Mouse (Mus musculus): ENCODE measurements around the gene Ttll2.
"Not testable (repeated sequence)": the region's sequence is repeated elsewhere in the genome, so short reads cannot be mapped to it uniquely, and the experiment has no call there.

Ttll2 gene

DNA sequence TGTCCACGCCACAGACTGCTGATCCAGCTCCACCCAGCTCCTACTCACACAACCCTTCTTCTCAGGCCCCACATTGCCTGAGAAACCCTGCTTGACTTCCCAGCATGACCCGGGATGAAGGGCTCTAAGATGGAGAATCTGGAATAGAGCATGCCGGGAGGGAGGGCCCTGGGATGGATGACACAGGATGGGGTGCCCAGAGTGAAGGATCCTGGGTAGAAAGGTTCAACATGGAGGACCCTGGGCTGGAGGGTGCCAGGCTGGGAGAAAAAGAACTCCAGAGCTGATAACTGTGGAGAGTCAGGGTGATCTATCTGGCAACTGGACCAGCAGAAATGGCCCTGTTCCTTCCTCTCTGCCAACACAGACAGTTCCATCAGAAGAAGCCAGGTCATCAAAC is 13.1 kb upstream of the Ttll2 start:
- in situ Hi-C loops (cut with MboI, MseI), result not testable (repeated sequence)

DNA sequence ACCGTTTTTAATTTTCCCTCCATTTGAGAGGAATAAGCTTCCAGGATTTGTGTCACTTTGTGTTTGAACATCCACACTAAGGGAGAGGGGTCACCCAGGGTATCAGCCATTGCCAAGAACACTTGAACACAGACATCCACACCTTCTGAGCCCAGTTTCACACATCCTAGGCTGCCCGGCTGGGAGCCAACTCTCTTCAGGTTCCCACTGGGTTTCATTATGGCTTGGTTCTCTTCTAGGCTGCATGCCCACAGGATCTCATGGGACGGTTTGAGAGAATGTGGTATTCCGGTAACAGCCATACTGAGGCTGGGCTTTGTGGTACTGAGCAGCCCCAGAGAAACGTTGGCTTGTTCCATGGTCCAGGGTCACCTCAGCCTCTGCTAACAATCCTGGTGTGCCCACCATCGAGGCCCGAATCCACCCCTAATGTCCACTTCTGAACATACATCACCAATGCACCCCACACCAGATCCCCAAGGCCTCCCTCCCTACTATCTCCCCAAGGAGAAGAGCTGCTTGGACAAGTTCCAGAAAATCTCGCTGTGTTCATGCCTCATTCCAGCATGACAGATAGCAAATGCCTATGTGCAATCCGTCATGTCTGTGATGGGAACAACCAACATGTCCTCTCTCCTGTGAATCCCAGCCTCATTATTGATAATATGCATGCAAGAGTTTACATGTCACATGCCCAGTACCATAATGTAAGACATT is 8.4 kb upstream of the Ttll2 start:
- in situ Hi-C loops (cut with MboI, MseI), result not testable (repeated sequence)

DNA sequence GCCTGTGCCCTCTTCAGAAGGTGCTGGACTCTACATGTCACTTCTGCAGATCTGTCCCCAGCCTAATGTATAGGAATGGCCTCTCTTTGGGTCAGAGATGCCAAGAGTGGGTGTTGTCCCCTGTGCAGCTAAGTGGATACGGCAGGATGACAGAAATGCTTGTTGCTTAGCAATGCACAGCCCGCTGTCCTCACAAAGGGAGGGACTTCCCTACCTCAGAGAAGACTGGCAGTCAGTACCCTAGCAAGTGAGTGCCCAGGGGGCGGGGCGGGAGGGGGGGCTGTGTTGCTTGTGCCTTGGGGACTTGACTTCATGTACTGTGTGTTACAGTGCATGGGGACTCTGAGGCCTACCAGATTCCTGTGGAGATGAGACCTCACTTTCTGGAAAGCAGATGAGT is 7.3 kb upstream of the Ttll2 start:
- in situ Hi-C loops (cut with MboI, MseI), result loop anchor here in 1 of 2 experiments (10.0 kb wide), 1 partner anchor 65 kb away; no protein-coding TSS in a partner anchor

DNA sequence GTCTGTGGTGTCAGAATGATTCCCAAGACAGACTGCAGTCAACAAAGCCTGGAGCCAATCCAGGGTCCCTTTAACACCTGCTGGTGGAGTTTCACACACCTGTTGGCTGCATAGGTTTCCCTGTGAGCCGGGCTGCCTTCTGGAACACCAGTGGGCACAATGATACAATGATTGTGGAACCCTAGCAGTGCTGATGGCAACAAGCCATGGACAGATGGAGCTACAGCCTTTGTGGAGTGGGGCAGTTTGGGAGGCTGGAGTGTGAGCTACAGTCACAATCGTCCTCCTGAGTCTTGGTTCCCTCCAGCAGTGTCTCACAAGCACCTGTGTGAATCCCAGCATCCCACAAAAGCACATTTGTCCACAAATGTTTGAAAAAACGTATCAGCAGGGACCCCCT is 3.7 kb downstream of the Ttll2 start:
- in situ Hi-C loops (cut with MboI, MseI), result not testable (repeated sequence)

DNA sequence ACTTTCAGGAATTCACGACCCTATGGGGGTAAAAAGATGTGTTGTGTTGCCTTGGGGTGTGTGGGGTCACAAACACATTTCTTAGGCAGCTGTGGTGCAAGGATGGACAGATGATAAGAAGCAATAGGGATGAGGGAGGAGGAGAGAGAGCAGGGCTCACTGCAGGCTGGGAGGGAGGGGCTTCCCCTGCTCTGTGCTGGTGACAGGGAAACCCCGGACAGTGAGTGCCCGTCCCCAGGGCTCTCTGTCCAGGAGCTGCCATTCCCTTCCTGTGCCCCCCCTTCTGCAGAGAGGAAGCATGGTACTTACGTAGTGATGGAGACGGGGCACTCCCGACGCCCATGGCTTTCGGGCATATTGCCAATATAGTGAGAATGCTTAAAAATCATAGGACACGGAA is 15.1 kb downstream of the Ttll2 start:
- in situ Hi-C loops (cut with MboI, MseI), result not testable (repeated sequence)

DNA sequence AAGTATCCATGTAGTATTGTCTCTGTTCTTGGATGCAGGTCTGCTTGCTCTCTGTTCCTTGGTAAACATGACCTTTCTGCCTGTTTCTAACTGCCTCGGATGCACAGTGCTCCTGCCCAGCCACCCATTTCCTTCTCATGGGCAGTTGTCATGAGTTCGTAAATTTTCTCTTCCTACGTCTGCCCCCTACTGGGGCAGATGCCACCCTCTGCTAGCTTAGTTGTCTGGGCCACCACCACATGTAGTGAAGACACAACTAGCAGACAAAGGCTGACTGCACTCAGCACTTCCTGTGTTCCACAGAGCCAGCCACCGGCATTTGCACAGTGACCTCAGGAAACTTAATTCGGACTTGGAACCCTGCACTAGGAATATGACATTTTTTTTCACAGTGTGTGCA is 19.8 kb downstream of the Ttll2 start:
- in situ Hi-C loops (cut with MboI, MseI), result not testable (repeated sequence)

DNA sequence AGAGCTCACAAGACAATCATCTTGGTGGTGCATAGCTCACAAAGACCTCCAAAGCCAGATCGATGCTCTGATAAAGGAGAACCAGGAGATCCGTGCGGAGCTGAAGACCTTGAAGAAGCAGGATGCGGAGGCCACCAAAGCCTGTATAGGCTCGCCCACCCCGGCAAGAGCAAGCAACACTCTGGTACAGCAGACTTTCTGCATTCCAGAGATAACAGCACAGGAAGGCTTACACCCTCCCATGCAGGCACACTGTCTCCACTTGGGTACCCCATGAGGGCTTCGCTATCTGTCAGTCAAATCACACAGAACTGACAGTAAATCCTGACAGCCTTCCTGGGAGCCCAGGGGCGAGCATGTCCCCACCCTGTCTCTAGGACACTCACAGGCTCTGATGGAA is 26.1 kb downstream of the Ttll2 start:
- in situ Hi-C loops (cut with MboI, MseI), result not testable (repeated sequence)

DNA sequence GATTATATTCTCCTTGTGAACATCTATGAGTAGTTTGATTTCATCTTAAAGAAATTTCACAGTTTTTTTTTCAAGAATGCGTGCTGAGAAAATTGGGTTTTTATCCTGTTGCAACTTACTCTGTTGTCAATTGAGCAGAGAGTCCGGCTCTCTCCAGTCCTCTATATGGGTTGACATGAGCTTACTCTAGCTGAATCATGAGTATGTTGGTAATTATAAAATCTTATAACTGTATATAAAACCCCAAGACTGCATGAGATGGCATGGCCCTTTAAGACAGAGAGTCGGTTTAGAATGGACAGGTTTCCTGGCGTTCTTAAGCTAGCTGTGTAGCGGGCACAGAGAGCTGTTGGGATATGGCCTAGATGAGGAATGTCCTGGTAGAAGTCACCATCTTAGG is 28.1 kb downstream of the Ttll2 start, which contains the start of gene Tcp10a:
TSS of gene Tcp10a (plus strand) at position 301 of the 400 bp plus-strand sequence.
- in situ Hi-C loops (cut with MboI, MseI), result not testable (repeated sequence)

DNA sequence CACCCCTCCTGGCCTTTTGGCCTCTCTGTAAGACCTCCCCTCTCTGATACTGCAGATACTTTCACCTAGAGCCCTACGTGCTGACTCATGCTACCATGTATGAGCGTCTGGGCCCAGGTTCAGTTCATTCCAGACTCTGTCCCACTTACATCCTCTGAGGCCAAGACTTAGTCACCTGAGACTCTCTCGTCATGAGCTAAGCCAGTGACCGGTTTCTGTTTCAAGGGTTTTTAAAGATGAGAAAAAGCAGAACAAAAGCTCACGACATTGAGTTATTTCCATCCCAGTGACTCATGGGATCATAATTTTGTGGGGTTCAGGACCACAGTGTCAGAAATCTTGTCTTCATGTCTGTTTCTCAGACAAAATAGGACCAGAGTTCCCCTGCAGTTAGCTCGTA is 32.7 kb downstream of the Ttll2 start:
- in situ Hi-C loops (cut with MboI, MseI), result loop anchor here in 1 of 2 experiments (5.0 kb wide), 1 partner anchor 113 kb away; no protein-coding TSS in a partner anchor

DNA sequence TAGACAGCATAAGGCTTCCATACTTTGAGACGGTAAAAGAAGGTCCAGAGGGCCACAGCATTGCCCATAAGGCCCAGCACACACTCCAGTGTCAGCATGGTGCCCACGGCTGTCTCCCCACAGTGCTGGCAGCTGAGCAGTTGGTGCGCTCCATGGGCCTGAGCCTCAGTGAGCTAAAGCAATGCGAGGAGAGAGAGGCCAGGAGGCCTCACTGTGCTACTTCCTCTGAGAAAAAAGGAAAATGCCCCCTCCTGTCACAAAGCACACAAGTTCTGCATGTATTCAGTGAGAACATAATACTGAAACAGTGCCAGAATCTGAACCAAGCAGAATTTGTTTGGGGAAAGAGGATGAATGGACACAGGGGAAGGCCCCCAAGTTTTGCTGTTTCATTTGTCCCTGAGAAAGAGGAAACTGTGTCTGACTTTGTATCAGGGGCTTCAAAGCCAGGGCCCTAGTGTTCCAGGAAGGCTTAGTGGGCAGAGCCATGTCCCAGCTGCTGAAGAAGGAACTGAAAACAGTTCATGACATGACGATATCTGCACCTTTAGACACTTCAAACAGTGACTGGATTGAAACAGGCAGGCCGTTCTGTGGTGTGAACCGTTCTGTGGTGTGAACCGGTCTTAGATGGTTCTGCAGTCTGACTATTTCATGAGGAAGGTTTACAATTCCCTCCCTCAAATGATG is 36.7 kb downstream of the Ttll2 start:
- in situ Hi-C loops (cut with MboI, MseI), result loop anchor here in 1 of 2 experiments (5.0 kb wide), 1 partner anchor 116 kb away; no protein-coding TSS in a partner anchor

DNA sequence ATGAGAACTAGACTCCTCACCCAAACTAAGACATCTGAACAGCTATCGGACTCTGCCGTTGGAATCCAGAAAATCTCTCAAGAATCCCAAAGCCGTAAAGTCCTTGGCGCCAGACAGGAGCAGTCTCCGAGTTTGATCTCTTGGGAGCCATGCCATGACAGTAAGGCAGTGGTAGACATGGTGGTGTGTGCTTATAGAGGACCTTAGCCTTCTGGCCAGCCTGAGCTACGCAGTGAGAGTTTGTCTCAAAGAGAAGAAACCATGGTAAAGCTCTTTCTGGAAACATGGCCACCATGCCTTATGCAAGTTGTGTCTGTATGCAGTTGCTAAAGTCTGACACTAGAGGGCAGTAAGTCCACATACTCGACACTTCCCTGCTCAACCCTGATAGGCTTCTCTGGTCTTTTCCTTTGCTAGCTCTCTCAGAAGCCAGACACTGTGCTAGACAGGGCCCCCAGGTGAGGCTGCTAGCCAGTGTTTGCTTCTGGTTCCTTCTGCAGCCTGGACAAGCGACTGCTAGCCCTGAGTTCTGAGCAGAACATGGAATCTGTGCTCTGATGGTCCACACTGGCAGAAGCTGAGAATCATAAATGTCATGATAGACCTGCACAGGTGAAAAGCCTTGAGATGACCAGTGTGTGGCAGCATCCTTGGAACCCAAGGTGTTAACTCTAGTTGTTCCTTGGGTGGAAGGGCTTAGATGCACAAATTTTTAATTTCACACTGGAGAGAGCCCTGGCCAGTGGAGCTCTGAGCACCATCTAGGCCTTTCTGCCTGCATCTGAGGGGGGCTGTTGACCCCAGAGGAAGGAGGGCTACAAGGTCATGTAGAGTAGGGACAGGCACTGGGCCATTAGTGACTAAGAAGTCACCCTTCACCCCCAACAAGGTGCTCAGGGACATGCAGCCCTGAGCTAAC is 46.0 kb downstream of the Ttll2 start:
- in situ Hi-C loops (cut with MboI, MseI), result loop anchor here (5.0 to 10.0 kb wide), 3 partner anchors 108 to 518 kb away; partner anchors contain the start of gene Fndc1 (in 2 of the 2)

Data from T-helper 17 cell (primary cell).